Mouse (Mus musculus) embryonic facial prominence, embryonic 13.5 days (tissue): ENCODE measurements around the gene Gm47969. TPM values are rescaled to one million over a fixed set of nuclear protein-coding genes. Genes with fewer than 3 reads are reported as not detected.

ENCODE experiments used
- ATAC-seq: fragments of 200-750 bp; cut with Nextera tagmentation; 2 replicates; pipeline ENCODE4 v1.8.0; 2017; ENCODE audit warnings: low read depth; ENCODE audit not compliant: insufficient number of reproducible peaks, insufficient read depth, low FRiP score, low TSS enrichment
- H3K27ac ChIP-seq: fragments of 300-500 bp; sonication (generic); 2 replicates; pipeline ENCODE4 v1.5.1; 2015; ENCODE audit warnings: moderate library complexity, mild to moderate bottlenecking, inconsistent platforms
- H3K27me3 ChIP-seq: fragments of 300-500 bp; sonication (generic); 2 replicates; pipeline ENCODE4 v1.6.1; 2015; ENCODE audit warnings: mild to moderate bottlenecking, inconsistent platforms
- H3K36me3 ChIP-seq: fragments of 300-500 bp; sonication (generic); 2 replicates; pipeline ENCODE4 v1.6.1; 2015; ENCODE audit warnings: mild to moderate bottlenecking, inconsistent platforms
- H3K4me1 ChIP-seq: fragments of 300-500 bp; sonication (generic); 2 replicates; pipeline ENCODE4 v1.6.1; 2015; ENCODE audit warnings: inconsistent platforms
- H3K4me2 ChIP-seq: fragments of 300-500 bp; sonication (generic); 2 replicates; pipeline ENCODE4 v1.6.1; 2015; ENCODE audit warnings: moderate library complexity, mild to moderate bottlenecking, inconsistent platforms
- H3K4me3 ChIP-seq: fragments of 300-500 bp; sonication (generic); 2 replicates; pipeline ENCODE4 v1.5.1; 2015; ENCODE audit warnings: mild to moderate bottlenecking, inconsistent platforms
- H3K9ac ChIP-seq: fragments of 300-500 bp; sonication (generic); 2 replicates; pipeline ENCODE4 v1.6.1; 2015; ENCODE audit warnings: mild to moderate bottlenecking, inconsistent platforms
- H3K9me3 ChIP-seq: fragments of 300-500 bp; sonication (generic); 2 replicates; pipeline ENCODE4 v1.6.1; 2016; ENCODE audit warnings: inconsistent platforms
- WGBS: fragments of 180-500 bp; shearing (Covaris S2); methylation state at CpG from one replicate; pipeline ENCODE4 v1.1.7; 2015; ENCODE audit warnings: mixed read lengths; 5-methylcytosine and 5-hydroxymethylcytosine counted together
- polyA plus RNA-seq: library from polyadenylated mRNA; unstranded; fragments of >200 nt; fragmentation: Nextera tagmentation; extraction: Ambion mirVana; gene quantifications from 2 replicates; pipeline ENCODE4 v1.2.1, GENCODE M21; 2015

Gene Gm47969
- polyA plus RNA-seq, 1 experiment from 2014 or later, result not detected

DNA sequence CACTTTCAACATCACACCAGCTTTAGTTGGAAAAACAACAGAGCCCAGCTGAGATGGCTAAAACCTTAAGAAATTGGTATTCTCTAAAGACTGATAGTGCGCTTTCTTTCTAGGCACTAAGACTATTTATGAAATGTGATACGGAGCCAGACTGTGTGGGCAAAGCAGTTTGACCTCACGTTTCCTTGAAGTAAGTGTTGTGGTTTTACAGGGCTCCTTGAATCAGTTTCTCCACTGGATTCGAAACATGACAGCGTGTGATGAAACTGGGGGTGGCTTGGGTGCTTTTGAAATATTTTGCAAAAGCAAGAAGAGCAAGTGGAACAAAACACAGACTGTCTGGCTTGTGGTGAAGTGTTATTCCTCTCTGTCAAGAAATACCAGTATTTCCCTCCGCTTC lies 32.3 kb downstream of the Gm47969 start:
- H3K4me2 ChIP-seq, result no peak overlapping the region
- no peak for ATAC-seq

GRCm38 (mm10) chr1:83084790-83085189 lies 40.1 kb downstream of the Gm47969 start:
- no peak overlapping the region for H3K9ac ChIP-seq
- no peaks in the 10 kb centered on the region for H3K4me1 ChIP-seq
- H3K4me3 ChIP-seq, result no peak overlapping the region
- no peaks in the 10 kb centered on the region for H3K9me3 ChIP-seq
- WGBS, result 85% methylated on average over 2 of the region's 2 CpGs
- no peaks in the 10 kb centered on the region for H3K36me3 ChIP-seq
- H3K4me2 ChIP-seq, result no peak overlapping the region
- H3K27ac ChIP-seq, result no peak overlapping the region
- no peak for ATAC-seq
- H3K27me3 ChIP-seq, result no peaks in the 10 kb centered on the region

More for the DNA sequence above, 32.3 kb downstream of the Gm47969 start:
- 55% methylated on average over 6 of the region's 6 CpGs for WGBS
- Histone ChIP-seq H3K27me3 (no peaks in the 10 kb centered on the region), H3K4me3 (no peak overlapping the region), H3K4me1 (no peaks in the 10 kb centered on the region), H3K36me3 (no peaks in the 10 kb centered on the region), H3K27ac (no peak overlapping the region), H3K9ac (no peak overlapping the region), H3K9me3 (no peaks in the 10 kb centered on the region)

DNA sequence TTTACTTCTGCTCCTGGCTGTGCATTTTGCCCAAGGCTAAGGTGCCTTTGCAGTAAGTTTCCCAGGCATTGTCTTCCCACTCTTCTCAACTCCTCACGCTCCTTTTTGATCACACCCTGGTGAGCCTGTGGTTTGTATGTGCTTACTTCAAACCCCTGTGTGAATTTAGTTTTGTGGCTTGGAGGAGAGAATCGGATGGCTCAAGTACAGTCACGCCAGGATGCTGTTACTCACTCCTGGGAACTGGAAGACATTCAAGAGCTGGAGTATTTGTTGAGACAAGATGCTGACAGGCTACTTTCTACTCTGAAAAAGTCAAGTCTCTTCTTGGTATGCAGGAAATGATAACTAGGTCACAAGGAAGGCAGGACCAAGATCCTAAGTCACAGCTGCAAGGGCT lies 46.5 kb downstream of the Gm47969 start:
- H3K27ac ChIP-seq, result no peak overlapping the region
- no peak overlapping the region for H3K4me3 ChIP-seq
- no peaks in the 10 kb centered on the region for H3K9me3 ChIP-seq
- WGBS, result 38% methylated on average over 3 of the region's 3 CpGs
- ATAC-seq, result no peak
- no peaks in the 10 kb centered on the region for H3K4me1 ChIP-seq
- H3K4me2 ChIP-seq, result no peak overlapping the region
- no peaks in the 10 kb centered on the region for H3K27me3 ChIP-seq
- H3K36me3 ChIP-seq, result no peaks in the 10 kb centered on the region
- no peak overlapping the region for H3K9ac ChIP-seq

Other genes starting within 250 kb of the Gm47969 start
- gene Agfg1, start 205.4 kb upstream of the Gm47969 start, polyA plus RNA-seq, result 22.9 and 28.1 TPM in 2 replicates
- gene A030005L19Rik, start 131.6 kb upstream of the Gm47969 start, polyA plus RNA-seq, result 0.35 TPM in 1 of 2 replicates, not detected in the other
- gene A030014E15Rik, start 120.0 kb upstream of the Gm47969 start, polyA plus RNA-seq, result not detected in 2 replicates
- gene Gm6217, start 113.5 kb upstream of the Gm47969 start, polyA plus RNA-seq, result not detected in 2 replicates
- gene A030003K21Rik, start 101.5 kb upstream of the Gm47969 start, polyA plus RNA-seq, result not detected in 2 replicates
- gene Gm7544, start 88.9 kb upstream of the Gm47969 start, polyA plus RNA-seq, result not detected in 2 replicates
- not detected in 2 replicates for gene Gm47955, start 84.6 kb upstream of the Gm47969 start, polyA plus RNA-seq
- gene Gm47959, start 44.4 kb upstream of the Gm47969 start, polyA plus RNA-seq, result not detected in 2 replicates
- 0.13 and 0.19 TPM in 2 replicates for gene Slc19a3, start 6.5 kb upstream of the Gm47969 start, polyA plus RNA-seq
- gene Krtap28-10, start 2.5 kb upstream of the Gm47969 start, polyA plus RNA-seq, result not detected in 2 replicates
- not detected in 2 replicates for gene A030005K14Rik, start 14.4 kb downstream of the Gm47969 start, polyA plus RNA-seq
- gene Krtap28-13, start 16.0 kb downstream of the Gm47969 start, polyA plus RNA-seq, result not detected in 2 replicates
- 1.1 TPM in 1 of 2 replicates, not detected in the other for gene Ccl20, start 71.8 kb downstream of the Gm47969 start, polyA plus RNA-seq
- gene Daw1, start 114.8 kb downstream of the Gm47969 start, polyA plus RNA-seq, result not detected in 2 replicates